Mouse (Mus musculus): ENCODE measurements around the gene Irs1.

The Irs1 gene

GRCm38 (mm10) chr1:82257457-82257856 is 33.8 kb downstream of the Irs1 start:
- no peak for DNase-seq (ENCODE audit: low spot score in 2 of 2)

GRCm38 (mm10) chr1:82253789-82254445 is 37.3 kb downstream of the Irs1 start:
- no peak for DNase-seq (ENCODE audit: low spot score in 2 of 2)

- DNase-seq (ENCODE audit: low spot score in 2 of 2), result no peak
Observed at GRCm38 (mm10) chr1:82247221-82247951, 43.8 kb downstream of the Irs1 start.

- no peak for DNase-seq (ENCODE audit: low spot score in 2 of 2)
Observed at GRCm38 (mm10) chr1:82245002-82245401, 46.2 kb downstream of the Irs1 start.

- DNase-seq (ENCODE audit: low spot score in 2 of 2), result no peak
Observed at GRCm38 (mm10) chr1:82243260-82243825, 47.9 kb downstream of the Irs1 start.

- no peak for DNase-seq (ENCODE audit: low spot score in 2 of 2)
Observed at GRCm38 (mm10) chr1:82239409-82240201, 51.6 kb downstream of the Irs1 start.

GRCm38 (mm10) chr1:82238245-82238644 is 53.0 kb downstream of the Irs1 start:
- no peak for DNase-seq (ENCODE audit: low spot score in 2 of 2)

GRCm38 (mm10) chr1:82235455-82236104 is 55.6 kb downstream of the Irs1 start:
- DNase-seq (ENCODE audit: low spot score in 2 of 2), result no peak

GRCm38 (mm10) chr1:82234616-82235015 is 56.6 kb downstream of the Irs1 start:
- DNase-seq (ENCODE audit: low spot score in 2 of 2), result no peak

GRCm38 (mm10) chr1:82232812-82233211 is 58.4 kb downstream of the Irs1 start, which contains the start of gene Gm9747:
TSS of gene Gm9747 (plus strand) at chr1:82233112.
- DNase-seq (ENCODE audit: low spot score in 2 of 2), result no peak

GRCm38 (mm10) chr1:82228841-82229240 is 62.4 kb downstream of the Irs1 start:
- DNase-seq (ENCODE audit: low spot score in 2 of 2), result no peak

- no peak for DNase-seq (ENCODE audit: low spot score in 2 of 2)
Observed at GRCm38 (mm10) chr1:82223042-82223795, 68.0 kb downstream of the Irs1 start.

GRCm38 (mm10) chr1:82221462-82221861 is 69.8 kb downstream of the Irs1 start:
- DNase-seq (ENCODE audit: low spot score in 2 of 2), result no peak

- DNase-seq (ENCODE audit: low spot score in 2 of 2), result no peak
Observed at GRCm38 (mm10) chr1:82220673-82221396, 70.4 kb downstream of the Irs1 start.

GRCm38 (mm10) chr1:82207511-82207910 is 83.7 kb downstream of the Irs1 start:
- DNase-seq (ENCODE audit: low spot score in 2 of 2), result no peak

- DNase-seq (ENCODE audit: low spot score in 2 of 2), result no peak
Observed at GRCm38 (mm10) chr1:82200636-82201035, 90.6 kb downstream of the Irs1 start.

- DNase-seq (ENCODE audit: low spot score in 2 of 2), result no peak
Observed at GRCm38 (mm10) chr1:82199918-82200317, 91.3 kb downstream of the Irs1 start.

GRCm38 (mm10) chr1:82191579-82191978 is 99.6 kb downstream of the Irs1 start:
- no peak for DNase-seq (ENCODE audit: low spot score in 2 of 2)

GRCm38 (mm10) chr1:82189516-82189915 is 101.7 kb downstream of the Irs1 start:
- DNase-seq (ENCODE audit: low spot score in 2 of 2), result peak; percentile 17 to 49

GRCm38 (mm10) chr1:82188549-82189231 is 102.5 kb downstream of the Irs1 start:
- DNase-seq (ENCODE audit: low spot score in 2 of 2), result no peak

Measured in frontal cortex, postnatal 25 days (tissue).